Mouse (Mus musculus): ENCODE results near the gene Slc44a4. TPM values are rescaled to one million over a fixed set of nuclear protein-coding genes. Genes with fewer than 3 reads are reported as not detected.

The Slc44a4 gene
- 0.08 and 0.13 TPM in 2 replicates for polyA plus RNA-seq (2016; fragmentation: Nextera tagmentation; extraction: Ambion mirVana)

DNA sequence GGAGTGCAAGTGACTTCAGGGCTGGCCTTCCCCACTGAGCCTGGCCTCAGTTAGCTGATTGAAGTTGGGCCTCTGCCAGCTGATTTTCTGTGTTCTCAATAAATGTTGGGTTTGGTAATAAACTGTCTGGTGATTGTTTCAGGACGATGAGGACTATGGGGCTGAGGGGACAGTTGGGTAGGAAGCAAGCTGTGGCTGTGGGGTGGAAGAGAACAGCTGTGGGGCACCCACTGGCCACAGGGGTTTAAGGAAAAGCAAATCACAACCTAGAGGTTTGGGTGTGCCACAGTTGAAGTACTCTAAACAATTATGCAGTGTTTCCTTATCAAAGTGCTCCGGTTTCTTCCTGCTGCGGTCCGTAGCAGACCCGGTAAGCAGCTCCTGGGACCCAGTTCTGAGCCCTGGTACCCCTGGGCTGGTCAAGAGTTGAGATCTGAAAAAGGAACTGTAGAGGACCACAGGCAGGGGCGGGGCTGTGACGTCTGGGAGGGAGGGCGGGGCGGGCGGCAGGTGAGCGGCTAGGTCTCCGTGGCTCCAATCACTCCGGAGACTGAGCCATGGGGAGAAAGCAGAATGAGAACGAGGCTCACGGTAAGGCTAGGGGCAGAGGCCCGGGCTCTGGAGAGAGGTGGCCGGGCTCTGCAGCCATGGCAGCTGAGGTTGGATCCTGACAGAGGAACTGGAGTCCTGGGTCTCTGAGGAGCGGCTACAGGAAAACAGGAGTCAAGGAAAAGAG lies at the start of gene Slc44a4:
Slc44a4 (plus strand) TSS at position 537 of the 736 bp plus-strand sequence.
- no peaks in the 10 kb centered on the region; the same call in 1 of the 2 replicates for H3K4me1 ChIP-seq
- H3K4me3 ChIP-seq = no peak within 1 kb of the TSS
- H3K9ac ChIP-seq (replicated peaks) = no peak within 1 kb of the TSS
- H3K27ac ChIP-seq (replicated peaks) = no peak within 1 kb of the TSS
- H3K27me3 ChIP-seq = no peaks in the 10 kb centered on the region
- peaks cover 51% of the 10 kb centered on the region for H3K36me3 ChIP-seq
- ATAC-seq (ENCODE audit: low FRiP score, low read depth) = no peak
- no peaks in the 10 kb centered on the region for H3K9me3 ChIP-seq
- no peak within 1 kb of the TSS for H3K4me2 ChIP-seq (replicated peaks)
- WGBS = 34% methylated on average over 18 of the region's 18 CpGs

DNA sequence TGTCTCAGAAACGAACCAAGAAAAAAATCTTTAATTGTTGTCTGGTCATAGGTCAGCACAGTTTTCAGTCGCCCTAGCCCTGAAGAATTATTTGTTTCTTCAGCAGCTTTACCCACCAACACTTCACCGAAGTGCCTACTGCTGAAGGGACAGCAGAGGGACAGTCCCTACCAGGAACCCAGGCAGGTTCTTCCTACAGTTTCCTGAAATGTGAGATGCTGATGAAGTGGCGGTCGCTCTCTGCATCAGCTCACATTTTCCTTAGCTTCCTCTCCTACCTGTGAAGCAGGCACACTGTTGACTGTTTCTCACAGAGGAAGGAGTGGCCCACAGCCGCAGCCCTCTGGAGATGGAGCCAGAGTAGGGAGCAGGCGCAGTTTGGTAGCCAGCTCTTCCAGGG lies 48.3 kb upstream of the Slc44a4 start:
- Histone ChIP-seq H3K4me2 (replicated peaks) (no peak overlapping the region), H3K36me3 (no peaks in the 10 kb centered on the region), H3K4me3 (no peak overlapping the region), H3K9ac (replicated peaks) (no peak overlapping the region), H3K27me3 (0 out of 2 replicates have a peak, but pooled peaks cover 3% of the 10 kb centered on the region), H3K4me1 (no peaks in the 10 kb centered on the region), H3K9me3 (no peaks in the 10 kb centered on the region), H3K27ac (replicated peaks) (no peak overlapping the region)
- ATAC-seq (ENCODE audit: low FRiP score, low read depth) = no peak
- 73% methylated on average over 7 of the region's 7 CpGs for WGBS

GRCm38 (mm10) chr17:34874321-34874720 lies 39.9 kb upstream of the Slc44a4 start:
- 97% methylated on average over 6 of the region's 6 CpGs for WGBS
- Histone ChIP-seq H3K4me3 (no peak overlapping the region), H3K4me2 (replicated peaks) (no peak overlapping the region)

DNA sequence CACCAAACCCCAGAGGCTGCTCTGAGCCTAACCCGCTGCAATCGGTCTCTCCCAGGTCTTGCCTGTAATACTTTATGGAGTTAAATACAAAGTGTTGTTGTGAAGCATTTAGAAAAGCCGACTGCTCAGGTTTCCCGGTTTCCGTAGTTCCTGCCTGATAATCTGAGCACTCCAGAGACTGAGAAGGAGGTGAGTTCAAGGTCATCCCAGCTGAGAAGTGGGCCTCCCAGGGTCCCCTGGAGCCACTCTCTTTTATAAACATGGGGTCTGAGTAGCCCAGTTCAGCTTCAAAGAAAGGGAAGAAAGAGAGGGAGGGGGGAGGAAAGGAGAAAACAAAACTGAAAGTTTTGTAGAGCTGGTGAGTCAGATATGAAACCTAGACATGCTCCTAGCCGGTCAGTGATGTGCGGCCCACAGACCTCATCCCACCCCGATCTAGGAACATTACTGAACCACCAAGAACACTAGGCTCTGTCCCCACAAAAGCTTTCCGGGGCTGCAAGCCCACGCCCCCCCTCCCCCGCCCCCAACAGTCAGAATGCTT lies 34.9 kb upstream of the Slc44a4 start, which contains the start of gene Zbtb12:
Zbtb12 (plus strand) TSS at position 148 of the 544 bp plus-strand sequence.
- 70% methylated on average over 11 of the region's 11 CpGs for WGBS
- H3K4me1 ChIP-seq = no peaks in the 10 kb centered on the region
- no peaks in the 10 kb centered on the region for H3K9me3 ChIP-seq
- no peak within 1 kb of the TSS for H3K4me2 ChIP-seq (replicated peaks)
- no peaks in the 10 kb centered on the region for H3K36me3 ChIP-seq
- ATAC-seq (ENCODE audit: low FRiP score, low read depth) = no peak
- H3K27me3 ChIP-seq = peaks cover 32% of the 10 kb centered on the region
- no peak within 1 kb of the TSS for H3K4me3 ChIP-seq
- no peak within 1 kb of the TSS for H3K9ac ChIP-seq (replicated peaks)
- no peak within 1 kb of the TSS for H3K27ac ChIP-seq (replicated peaks)

More at GRCm38 (mm10) chr17:34874321-34874720, 39.9 kb upstream of the Slc44a4 start:
- Histone ChIP-seq H3K36me3 (no peaks in the 10 kb centered on the region), H3K27ac (replicated peaks) (no peak overlapping the region), H3K27me3 (no peaks in the 10 kb centered on the region), H3K9me3 (no peaks in the 10 kb centered on the region), H3K9ac (replicated peaks) (no peak overlapping the region), H3K4me1 (no peaks in the 10 kb centered on the region)
- ATAC-seq (ENCODE audit: low FRiP score, low read depth) = no peak

- no peak for ATAC-seq (ENCODE audit: low FRiP score, low read depth)
Measured at GRCm38 (mm10) chr17:34881166-34881565, 33.1 kb upstream of the Slc44a4 start.

DNA sequence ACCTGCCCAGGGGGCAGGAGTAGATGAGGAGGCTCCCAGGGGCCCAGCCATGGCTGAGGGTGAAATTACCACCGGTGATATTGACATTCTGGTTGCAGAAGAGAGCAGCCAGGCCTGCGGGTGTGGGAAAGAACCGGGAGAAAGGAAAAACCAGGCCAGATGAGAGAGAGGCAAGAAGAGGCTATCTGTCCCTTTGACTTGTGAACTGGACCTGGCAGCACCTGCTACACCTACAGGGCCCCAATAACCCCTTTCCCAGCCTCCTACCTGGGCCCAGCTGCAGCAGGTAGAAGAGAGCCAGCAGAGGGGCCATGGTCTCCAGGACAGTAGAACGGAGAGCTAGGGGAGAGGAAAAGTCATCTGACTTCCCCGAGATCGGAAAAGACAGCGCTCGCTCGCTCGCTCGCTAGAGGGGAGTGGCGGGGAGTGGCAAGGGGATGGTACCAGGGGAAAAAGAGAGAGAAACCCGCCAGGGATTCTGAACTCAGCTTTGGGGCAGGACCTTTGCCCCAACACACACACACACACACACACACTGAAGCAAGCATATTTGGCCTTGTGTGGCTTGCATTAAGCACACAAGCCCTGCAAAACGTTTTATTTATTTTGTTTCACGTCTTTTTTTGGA lies 32.5 kb upstream of the Slc44a4 start, which contains the start of gene Gm20547:
Gm20547 (minus strand) TSS at position 360 of the 628 bp plus-strand sequence.
- no peak within 1 kb of the TSS for H3K4me3 ChIP-seq
- H3K27ac ChIP-seq (replicated peaks) = no peak within 1 kb of the TSS
- H3K4me1 ChIP-seq = no peaks in the 10 kb centered on the region
- H3K9me3 ChIP-seq = no peaks in the 10 kb centered on the region
- H3K4me2 ChIP-seq (replicated peaks) = no peak within 1 kb of the TSS
- H3K27me3 ChIP-seq = peaks cover 32% of the 10 kb centered on the region
- 6% methylated on average over 15 of the region's 15 CpGs for WGBS
- peak within 1 kb of the TSS; percentile 21; the same call in 1 of the 2 replicates for H3K9ac ChIP-seq (replicated peaks)
- no peak for ATAC-seq (ENCODE audit: low FRiP score, low read depth)
- H3K36me3 ChIP-seq = no peaks in the 10 kb centered on the region

More at GRCm38 (mm10) chr17:34881166-34881565, 33.1 kb upstream of the Slc44a4 start:
- H3K4me2 ChIP-seq (replicated peaks) = no peak overlapping the region
- H3K36me3 ChIP-seq = no peaks in the 10 kb centered on the region
- H3K27me3 ChIP-seq = peaks cover 32% of the 10 kb centered on the region
- H3K9ac ChIP-seq (replicated peaks) = no peak overlapping the region
- no peak overlapping the region for H3K27ac ChIP-seq (replicated peaks)
- no peaks in the 10 kb centered on the region for H3K9me3 ChIP-seq
- no peaks in the 10 kb centered on the region for H3K4me1 ChIP-seq
- no peak overlapping the region for H3K4me3 ChIP-seq

GRCm38 (mm10) chr17:34883332-34883731 lies 30.9 kb upstream of the Slc44a4 start:
- Histone ChIP-seq H3K27me3 (peaks cover 32% of the 10 kb centered on the region), H3K9ac (replicated peaks) (no peak overlapping the region), H3K4me1 (no peaks in the 10 kb centered on the region), H3K4me3 (no peak overlapping the region), H3K27ac (replicated peaks) (no peak overlapping the region), H3K36me3 (no peaks in the 10 kb centered on the region), H3K9me3 (no peaks in the 10 kb centered on the region), H3K4me2 (replicated peaks) (no peak overlapping the region)
- no peak for ATAC-seq (ENCODE audit: low FRiP score, low read depth)
- 67% methylated on average over 3 of the region's 3 CpGs for WGBS

- no peaks in the 10 kb centered on the region for H3K9me3 ChIP-seq
- H3K4me2 ChIP-seq (replicated peaks) = no peak overlapping the region
- no peak for ATAC-seq (ENCODE audit: low FRiP score, low read depth)
- H3K9ac ChIP-seq (replicated peaks) = no peak overlapping the region
- 89% methylated on average over 6 of the region's 6 CpGs for WGBS
- H3K4me3 ChIP-seq = no peak overlapping the region
- H3K36me3 ChIP-seq = no peaks in the 10 kb centered on the region
- H3K27me3 ChIP-seq = peaks cover 32% of the 10 kb centered on the region
- H3K4me1 ChIP-seq = no peaks in the 10 kb centered on the region
- H3K27ac ChIP-seq (replicated peaks) = no peak overlapping the region
Measured at GRCm38 (mm10) chr17:34884704-34885103, 29.6 kb upstream of the Slc44a4 start.

GRCm38 (mm10) chr17:34885615-34886014 lies 28.7 kb upstream of the Slc44a4 start:
- H3K9me3 ChIP-seq = no peaks in the 10 kb centered on the region
- no peaks in the 10 kb centered on the region for H3K4me1 ChIP-seq
- no peak overlapping the region for H3K4me3 ChIP-seq
- no peak overlapping the region for H3K4me2 ChIP-seq (replicated peaks)
- H3K27me3 ChIP-seq = peaks cover 24% of the 10 kb centered on the region
- WGBS = 80% methylated on average over 3 of the region's 3 CpGs
- no peak overlapping the region for H3K9ac ChIP-seq (replicated peaks)
- H3K27ac ChIP-seq (replicated peaks) = no peak overlapping the region
- H3K36me3 ChIP-seq = no peaks in the 10 kb centered on the region
- ATAC-seq (ENCODE audit: low FRiP score, low read depth) = no peak

DNA sequence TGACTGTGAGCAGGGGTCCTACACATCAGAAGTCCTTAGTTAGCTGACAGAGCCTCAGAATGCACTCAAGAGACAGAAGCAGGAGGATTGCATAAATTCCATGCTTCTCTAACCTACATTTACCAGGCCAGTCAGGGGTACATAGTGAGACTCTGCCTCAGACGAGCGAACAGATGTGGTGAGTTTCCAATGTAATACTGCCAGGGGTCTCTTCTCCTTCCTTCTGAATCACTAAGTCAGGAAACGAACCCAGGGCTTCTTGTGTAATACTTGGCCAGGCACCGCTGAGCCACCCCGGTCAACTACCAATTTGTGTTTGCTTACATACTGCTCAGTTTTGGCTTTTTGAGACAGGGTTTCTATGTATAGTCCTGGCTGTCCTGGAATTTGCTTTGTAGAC lies 26.3 kb upstream of the Slc44a4 start:
- no peak overlapping the region for H3K27ac ChIP-seq (replicated peaks)
- ATAC-seq (ENCODE audit: low FRiP score, low read depth) = no peak
- 87% methylated on average over 5 of the region's 5 CpGs for WGBS
- H3K4me2 ChIP-seq (replicated peaks) = no peak overlapping the region
- no peak overlapping the region for H3K9ac ChIP-seq (replicated peaks)
- H3K9me3 ChIP-seq = no peaks in the 10 kb centered on the region
- no peaks in the 10 kb centered on the region for H3K36me3 ChIP-seq
- no peak overlapping the region for H3K4me3 ChIP-seq
- H3K4me1 ChIP-seq = no peaks in the 10 kb centered on the region
- 0 out of 2 replicates have a peak, but pooled peaks cover 8% of the 10 kb centered on the region for H3K27me3 ChIP-seq

- no peak overlapping the region for H3K27ac ChIP-seq (replicated peaks)
- no peaks in the 10 kb centered on the region for H3K9me3 ChIP-seq
- no peaks in the 10 kb centered on the region for H3K36me3 ChIP-seq
- H3K27me3 ChIP-seq = no peaks in the 10 kb centered on the region
- no peak for ATAC-seq (ENCODE audit: low FRiP score, low read depth)
- H3K4me1 ChIP-seq = peaks cover 8% of the 10 kb centered on the region
- no peak overlapping the region for H3K4me2 ChIP-seq (replicated peaks)
- WGBS = 87% methylated on average over 12 of the region's 12 CpGs
- no peak overlapping the region for H3K4me3 ChIP-seq
- H3K9ac ChIP-seq (replicated peaks) = no peak overlapping the region
Measured at GRCm38 (mm10) chr17:34890074-34890743, 24.1 kb upstream of the Slc44a4 start.

DNA sequence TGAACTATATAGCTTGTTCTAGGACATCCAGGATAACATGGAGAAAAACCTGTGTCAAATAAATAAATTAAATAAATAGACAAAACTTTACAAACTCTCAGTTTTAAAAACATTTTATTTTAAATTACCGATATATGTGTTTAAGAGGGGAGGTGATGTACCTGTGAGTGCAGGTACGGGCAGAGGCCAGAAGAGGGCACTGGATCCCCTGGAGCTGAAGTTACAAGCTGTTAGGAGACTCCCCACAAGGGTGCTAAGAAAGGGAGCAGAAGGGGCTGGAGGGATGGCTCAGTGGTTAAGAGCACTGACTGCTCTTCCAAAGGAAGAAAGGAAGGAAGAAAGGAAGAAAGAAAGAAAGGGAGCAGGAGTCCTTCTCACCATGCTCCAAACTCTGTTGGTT lies 22.9 kb upstream of the Slc44a4 start:
- no peak overlapping the region for H3K9ac ChIP-seq (replicated peaks)
- no peak overlapping the region for H3K27ac ChIP-seq (replicated peaks)
- peaks cover 7% of the 10 kb centered on the region for H3K36me3 ChIP-seq
- no peak for ATAC-seq (ENCODE audit: low FRiP score, low read depth)
- peaks cover 19% of the 10 kb centered on the region for H3K4me1 ChIP-seq
- H3K9me3 ChIP-seq = no peaks in the 10 kb centered on the region
- H3K4me2 ChIP-seq (replicated peaks) = no peak overlapping the region
- H3K4me3 ChIP-seq = no peak overlapping the region
- no peaks in the 10 kb centered on the region for H3K27me3 ChIP-seq
- WGBS = 96% methylated on average over 2 of the region's 2 CpGs
